Mouse (Mus musculus) lung, postnatal 0 days (tissue): Measurements from ENCODE around the gene Vgll4.

Experiments
- CTCF ChIP-seq: IDR thresholded peaks from 2 replicates; pipeline ENCODE4 v1.5.1; 2016; ENCODE audit warnings: antibody characterized with exemption, mild to moderate bottlenecking
- EP300 ChIP-seq: IDR thresholded peaks from 2 replicates; pipeline ENCODE4 v1.6.1; 2016; ENCODE audit warnings: antibody characterized with exemption, mild to moderate bottlenecking, control low read depth

DNA sequence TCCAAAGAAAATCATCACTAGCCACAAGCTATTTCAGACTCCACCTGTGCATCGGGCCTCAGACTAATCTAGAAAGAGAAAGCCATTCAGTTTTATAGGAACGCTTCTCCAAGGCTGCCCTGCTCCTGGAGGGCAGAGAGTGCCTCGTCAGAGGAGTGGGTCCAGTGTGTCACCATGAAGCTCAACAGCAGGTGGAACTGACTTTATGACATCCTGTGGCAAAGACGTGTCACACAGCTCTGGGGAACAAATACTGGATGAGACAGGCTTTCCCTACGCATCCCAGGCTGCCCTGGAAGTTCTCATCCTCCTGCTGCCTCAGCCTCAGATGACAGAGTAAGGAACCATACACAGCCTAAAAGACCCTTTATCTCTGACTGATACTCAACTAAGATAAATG lies 63.6 kb downstream of the Vgll4 start:
- TF ChIP-seq CTCF: no peak
- no peak for TF ChIP-seq EP300
